Mouse (Mus musculus) liver, adult 2 months (tissue): ENCODE results near the gene Foxj1. TPM values are rescaled to one million over a fixed set of nuclear protein-coding genes. Genes with fewer than 3 reads are reported as not detected.

Source experiments
- DNase-seq: peaks from one replicate; pipeline ENCODE4 v3.0.0-alpha.2; 2011; ENCODE audit warnings: low read depth, low spot score; ENCODE audit errors: extremely low read depth
- H3K27ac ChIP-seq: fragments of 200-500 bp; replicated peaks from 2 replicates; pipeline ENCODE4 v1.5.1; 2012; ENCODE audit warnings: low read depth, mild to moderate bottlenecking, control low read depth, inconsistent platforms, low read length; ENCODE audit not compliant: insufficient read depth
- H3K27me3 ChIP-seq: fragments of 200-500 bp; 2 replicates; pipeline ENCODE4 v1.6.1; 2012; ENCODE audit warnings: mild to moderate bottlenecking, moderate library complexity, low read length, inconsistent platforms; ENCODE audit not compliant: control insufficient read depth, insufficient read depth
- H3K36me3 ChIP-seq: fragments of 200-500 bp; 2 replicates; pipeline ENCODE4 v1.6.1; 2012; ENCODE audit warnings: low read length, inconsistent platforms; ENCODE audit not compliant: control insufficient read depth, insufficient read depth
- H3K4me1 ChIP-seq: fragments of 200-500 bp; 2 replicates; pipeline ENCODE4 v1.6.1; 2011; ENCODE audit warnings: low read length; ENCODE audit not compliant: control insufficient read depth, insufficient read depth
- H3K4me3 ChIP-seq: fragments of 200-500 bp; 2 replicates; pipeline ENCODE4 v1.5.1; 2011; ENCODE audit warnings: low read depth, mild to moderate bottlenecking, control low read depth, low read length, moderate library complexity; ENCODE audit not compliant: insufficient read depth
- H3K79me2 ChIP-seq: fragments of 200-500 bp; 2 replicates; pipeline ENCODE4 v1.6.1; 2012; ENCODE audit warnings: inconsistent platforms, mild to moderate bottlenecking, low read length, moderate library complexity; ENCODE audit not compliant: control insufficient read depth, insufficient read depth
- H3K9ac ChIP-seq: fragments of 200-500 bp; 2 replicates; pipeline ENCODE4 v1.6.1; 2012; ENCODE audit warnings: low read depth, mild to moderate bottlenecking, control low read depth, inconsistent platforms, low read length
- CTCF ChIP-seq: fragments of 200-500 bp; IDR thresholded peaks from 2 replicates; pipeline ENCODE4 v1.5.1; 2011; ENCODE audit warnings: low read depth, low read length, control low read depth
- POLR2A ChIP-seq: fragments of 200-500 bp; IDR thresholded peaks from 2 replicates; pipeline ENCODE4 v1.6.1; 2011; ENCODE audit warnings: low read length, control low read depth; ENCODE audit not compliant: insufficient read depth; ENCODE audit errors: extremely low read depth
- WGBS: fragments of 180-500 bp; shearing (Covaris S2); methylation state at CpG from one replicate; pipeline ENCODE4 v1.1.7; 2018; 5-methylcytosine and 5-hydroxymethylcytosine counted together
- polyA plus RNA-seq: library from polyadenylated mRNA; depleted of rRNA; stranded (reverse); fragments of >200 nt; gene quantifications from 2 replicates; pipeline ENCODE4 v1.2.3, GENCODE M21; 2012
- total RNA-seq: library from RNA; depleted of rRNA; stranded (reverse); fragments of >200 nt; gene quantifications from 2 replicates; pipeline ENCODE4 v1.2.3, GENCODE M21; 2014

Gene Foxj1
- total and polyA plus RNA-seq, 2 experiments: 0.09 to 0.21 TPM

GRCm38 (mm10) chr11:116332232-116332982 lies 2.8 kb downstream of the Foxj1 start:
- H3K79me2 ChIP-seq: no peaks in the 10 kb centered on the region
- H3K9ac ChIP-seq: no peak overlapping the region
- WGBS: 57% methylated on average over 19 of the region's 19 CpGs
- H3K36me3 ChIP-seq: no peaks in the 10 kb centered on the region
- H3K4me1 ChIP-seq: no peaks in the 10 kb centered on the region
- H3K27me3 ChIP-seq: 0 out of 2 replicates have a peak, but pooled peaks cover 8% of the 10 kb centered on the region
- H3K27ac ChIP-seq: no peak overlapping the region
- TF ChIP-seq POLR2A (no peak), CTCF (no peak)
- DNase-seq: no peak
- H3K4me3 ChIP-seq: no peak overlapping the region

GRCm38 (mm10) chr11:116330211-116330518 lies 5.0 kb downstream of the Foxj1 start:
- no peak overlapping the region for H3K27ac ChIP-seq
- no peak overlapping the region for H3K9ac ChIP-seq
- H3K4me3 ChIP-seq: no peak overlapping the region
- no peaks in the 10 kb centered on the region for H3K36me3 ChIP-seq
- TF ChIP-seq POLR2A (no peak), CTCF (no peak)
- no peaks in the 10 kb centered on the region for H3K4me1 ChIP-seq
- 83% methylated on average over 7 of the region's 7 CpGs for WGBS
- H3K79me2 ChIP-seq: no peaks in the 10 kb centered on the region
- DNase-seq: no peak
- 0 out of 2 replicates have a peak, but pooled peaks cover 8% of the 10 kb centered on the region for H3K27me3 ChIP-seq

- WGBS: 80% methylated on average over 18 of the region's 18 CpGs
- H3K9ac ChIP-seq: no peak overlapping the region
Measured at GRCm38 (mm10) chr11:116329314-116330210, 5.6 kb downstream of the Foxj1 start.

GRCm38 (mm10) chr11:116326963-116327603 lies 8.1 kb downstream of the Foxj1 start:
- H3K4me1 ChIP-seq: no peaks in the 10 kb centered on the region
- H3K36me3 ChIP-seq: no peaks in the 10 kb centered on the region
- DNase-seq: no peak
- no peak overlapping the region for H3K9ac ChIP-seq
- no peaks in the 10 kb centered on the region for H3K79me2 ChIP-seq
- WGBS: 83% methylated on average over 7 of the region's 7 CpGs
- TF ChIP-seq POLR2A (no peak), CTCF (no peak)
- H3K27ac ChIP-seq: no peak overlapping the region
- H3K4me3 ChIP-seq: no peak overlapping the region
- H3K27me3 ChIP-seq: no peaks in the 10 kb centered on the region

More at GRCm38 (mm10) chr11:116329314-116330210, 5.6 kb downstream of the Foxj1 start:
- no peak for DNase-seq
- Histone ChIP-seq H3K27me3 (0 out of 2 replicates have a peak, but pooled peaks cover 8% of the 10 kb centered on the region), H3K27ac (no peak overlapping the region), H3K36me3 (no peaks in the 10 kb centered on the region), H3K4me3 (no peak overlapping the region), H3K4me1 (no peaks in the 10 kb centered on the region), H3K79me2 (no peaks in the 10 kb centered on the region)
- TF ChIP-seq CTCF (no peak), POLR2A (no peak)

GRCm38 (mm10) chr11:116318719-116319659 lies 16.2 kb downstream of the Foxj1 start:
- peaks cover 2% of the 10 kb centered on the region; the same call in 1 of the 2 replicates for H3K4me1 ChIP-seq
- no peak overlapping the region for H3K27ac ChIP-seq
- H3K4me3 ChIP-seq: peak overlapping the region; percentile 50; the same call in 1 of the 2 replicates
- H3K79me2 ChIP-seq: no peaks in the 10 kb centered on the region
- peak overlapping the region; percentile 66 for H3K9ac ChIP-seq
- 3% methylated on average over 41 of the region's 41 CpGs for WGBS
- peak; percentile 27 for DNase-seq
- no peaks in the 10 kb centered on the region for H3K27me3 ChIP-seq
- no peaks in the 10 kb centered on the region for H3K36me3 ChIP-seq
- TF ChIP-seq POLR2A: no peak
- peak; percentile 89 for TF ChIP-seq CTCF
